In genomic region chr11:114178746-114179472, GRCm38 (mm10) we compare ENCODE assay signal across 14 mouse cellular contexts.
DNase-seq lines count a peak whose midpoint lies in the region; ATAC-seq and TF ChIP-seq lines count a peak whose summit lies in the region.
"Had no signal": no experiment of that assay in that cellular context is flagged by ENCODE, and none has a peak within 500 bp of the region (broad histone marks: within the 10 kb centered on the region; RNA-seq: fewer than 3 reads in every experiment).

No protein-coding gene starts in this region.

- no peaks in the 10 kb centered on the region for H3K36me3 ChIP-seq in embryonic facial prominence, embryonic 14.5 days (ENCODE audit: control insufficient read depth, insufficient read depth, low read length)
- H3K36me3 ChIP-seq in limb, embryonic 15.5 days, result no peaks in the 10 kb centered on the region
- H3K36me3 ChIP-seq: embryonic facial prominence, embryonic 15.5 days; midbrain, embryonic 12.5 days; neural tube, embryonic 15.5 days had no signal

- peaks cover 6% of the 10 kb centered on the region; the same call in 1 of the 2 replicates for H3K27me3 ChIP-seq in embryonic facial prominence, embryonic 14.5 days (replicated peaks; ENCODE audit: control insufficient read depth, insufficient read depth, low read length)
- 0 out of 2 replicates have a peak, but pooled peaks cover under 1% of the 10 kb centered on the region for H3K27me3 ChIP-seq in limb, embryonic 15.5 days
- H3K27me3 ChIP-seq: embryonic facial prominence, embryonic 15.5 days had no signal

- peak; percentile 11; the same call in 1 of the 2 replicates for TF ChIP-seq CTCF in gastrocnemius, adult 2 months (IDR thresholded peaks at IDR 0.05)

- peaks cover 36% of the 10 kb centered on the region for H3K4me1 ChIP-seq in embryonic facial prominence, embryonic 14.5 days (ENCODE audit: control insufficient read depth, insufficient read depth, low read length)
- peaks cover 44% of the 10 kb centered on the region for H3K4me1 ChIP-seq in limb, embryonic 15.5 days

- ATAC-seq in embryonic facial prominence, embryonic 14.5 days (ENCODE audit: low read depth), result 0 out of 2 replicates have a peak, but pooled peaks have one; percentile 10
- peak; percentile 64 for ATAC-seq in limb, embryonic 15.5 days (ENCODE audit: insufficient number of reproducible peaks, low FRiP score, low TSS enrichment, low read depth)
- ATAC-seq: inflammation-experienced regulatory T-cells, adult 6 months had no signal

- H3K9me3 ChIP-seq in embryonic facial prominence, embryonic 14.5 days (ENCODE audit: control insufficient read depth, low read length), result no peaks in the 10 kb centered on the region
- H3K9me3 ChIP-seq in limb, embryonic 15.5 days, result no peaks in the 10 kb centered on the region
- H3K9me3 ChIP-seq: embryonic facial prominence, embryonic 15.5 days; midbrain, embryonic 12.5 days; neural tube, embryonic 15.5 days had no signal

- no peak overlapping the region for H3K4me2 ChIP-seq in embryonic facial prominence, embryonic 14.5 days (ENCODE audit: low read depth, low read length)
- H3K4me2 ChIP-seq in limb, embryonic 15.5 days, result no peak overlapping the region
- H3K4me2 ChIP-seq: embryonic facial prominence, embryonic 15.5 days; lung, embryonic 14.5 days; midbrain, embryonic 12.5 days; neural tube, embryonic 15.5 days had no signal

- no peak overlapping the region for H3K4me3 ChIP-seq in gastrocnemius, adult 2 months
- no peak overlapping the region for H3K4me3 ChIP-seq in embryonic facial prominence, embryonic 14.5 days (ENCODE audit: low read depth, low read length)
- H3K4me3 ChIP-seq in limb, embryonic 15.5 days, result no peak overlapping the region
- H3K4me3 ChIP-seq: embryonic facial prominence, embryonic 15.5 days; midbrain, embryonic 12.5 days; neural tube, embryonic 15.5 days had no signal

- DNase-seq in gastrocnemius, adult 2 months, result peak; percentile 54
- DNase-seq in gastrocnemius, postnatal 4 days (ENCODE audit: low spot score in 2 of 2), result no peak
- peak; percentile 15 for DNase-seq in lung, postnatal 10 days
- no peak for DNase-seq in lung, postnatal 4 days
- peak; percentile 26 for DNase-seq in embryonic facial prominence, embryonic 14.5 days (ENCODE audit: low spot score)
- DNase-seq in frontal cortex, postnatal 36 days (ENCODE audit: low spot score in 2 of 2), result no peak
- DNase-seq: kidney, postnatal 4 days; lung, embryonic 14.5 days; right cerebral cortex, postnatal 14 days had no signal

- intact Hi-C loops in gastrocnemius, adult 2 months (cut with DNase I), result no loop called here

- H3K27ac ChIP-seq in gastrocnemius, adult 2 months, result no peak overlapping the region
- H3K27ac ChIP-seq in embryonic facial prominence, embryonic 14.5 days (replicated peaks; ENCODE audit: low read depth, low read length), result no peak overlapping the region
- H3K27ac ChIP-seq in limb, embryonic 15.5 days, result no peak overlapping the region
- H3K27ac ChIP-seq: embryonic facial prominence, embryonic 15.5 days; midbrain, embryonic 12.5 days had no signal

- H3K9ac ChIP-seq in embryonic facial prominence, embryonic 14.5 days (ENCODE audit: low read depth, low read length), result no peak overlapping the region
- no peak overlapping the region for H3K9ac ChIP-seq in limb, embryonic 15.5 days
- H3K9ac ChIP-seq: embryonic facial prominence, embryonic 15.5 days; lung, embryonic 14.5 days; midbrain, embryonic 12.5 days; neural tube, embryonic 15.5 days had no signal

- 60% methylated on average over 6 of the region's 6 CpGs for WGBS in embryonic facial prominence, embryonic 14.5 days
- 55% methylated on average over 6 of the region's 6 CpGs for WGBS in limb, embryonic 15.5 days

Comparison
In these comparisons a context has a peak if more than half of its experiments do, and no peak if none do; other contexts are left out.
1. DNase-seq: peak in gastrocnemius, adult 2 months (single experiment), lung, postnatal 10 days (single experiment) and embryonic facial prominence, embryonic 14.5 days (single experiment); none in gastrocnemius, postnatal 4 days (0 of 2), lung, postnatal 4 days (0 of 2) and frontal cortex, postnatal 36 days (0 of 2).